ENCODE assay signal across 12 mouse cellular contexts in the genomic region with DNA sequence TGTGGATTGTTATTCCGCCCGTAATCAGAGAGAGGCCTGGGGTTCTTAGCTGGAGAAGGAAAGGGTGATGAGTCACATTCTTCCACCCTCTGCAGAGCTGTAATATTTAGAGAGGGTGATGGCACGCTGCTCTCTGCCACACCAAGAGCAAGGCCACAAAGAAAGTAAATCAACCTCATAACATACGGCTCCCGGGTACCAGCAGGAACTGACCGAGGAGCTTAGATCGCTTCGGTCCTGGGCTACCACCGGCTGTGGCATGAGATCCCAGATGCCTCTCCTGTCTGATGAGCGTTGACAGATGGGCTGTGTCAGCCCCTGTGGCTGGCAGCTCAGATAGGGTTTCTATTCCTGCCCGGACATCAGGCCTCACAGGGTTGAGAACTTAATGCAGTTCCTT.
DNase-seq lines count a peak whose midpoint lies in the region; ATAC-seq and TF ChIP-seq lines count a peak whose summit lies in the region.
"Had no signal": no experiment of that assay in that cellular context is flagged by ENCODE, and none has a peak within 500 bp of the region (broad histone marks: within the 10 kb centered on the region; RNA-seq: fewer than 3 reads in every experiment).

No protein-coding gene starts in this region.

- no peak overlapping the region for H3K9ac ChIP-seq in heart, embryonic 15.5 days
- H3K9ac ChIP-seq: forebrain, embryonic 13.5 days; liver, embryonic 12.5 days; stomach, embryonic 15.5 days had no signal

- no peak for TF ChIP-seq CTCF in C2C12 (IDR thresholded peaks at IDR 0.05; ENCODE audit: control insufficient read depth, insufficient read depth, insufficient read length)

- no peaks in the 10 kb centered on the region for H3K27me3 ChIP-seq in C2C12 (ENCODE audit: control insufficient read depth, insufficient read depth, insufficient read length)
- no peaks in the 10 kb centered on the region for H3K27me3 ChIP-seq in heart, embryonic 15.5 days
- H3K27me3 ChIP-seq: forebrain, embryonic 13.5 days; stomach, embryonic 15.5 days had no signal

- peak overlapping the region; percentile 36 for H3K4me2 ChIP-seq in heart, embryonic 15.5 days
- H3K4me2 ChIP-seq: forebrain, embryonic 13.5 days; liver, embryonic 12.5 days; stomach, embryonic 15.5 days had no signal

- no peaks in the 10 kb centered on the region for H3K79me3 ChIP-seq in C2C12 (ENCODE audit: low read depth)

- H3K4me1 ChIP-seq in heart, embryonic 15.5 days (replicated peaks) = peaks cover 65% of the 10 kb centered on the region
- H3K4me1 ChIP-seq: liver, embryonic 12.5 days; stomach, embryonic 15.5 days had no signal

- no peak overlapping the region for H3ac ChIP-seq in C2C12 (ENCODE audit: control insufficient read depth, insufficient read length, low read depth)

- no peaks in the 10 kb centered on the region for H3K79me2 ChIP-seq in C2C12 (ENCODE audit: control insufficient read depth, insufficient read depth)

- peak; percentile 73 for ATAC-seq in heart, embryonic 15.5 days (replicated peaks; ENCODE audit: insufficient number of reproducible peaks, insufficient read depth, low FRiP score, low read depth)
- ATAC-seq: forebrain, embryonic 13.5 days; intestine, postnatal 0 days; liver, embryonic 12.5 days had no signal

- H3K27ac ChIP-seq in heart, embryonic 15.5 days = peak overlapping the region; percentile 89
- H3K27ac ChIP-seq: forebrain, embryonic 13.5 days; liver, embryonic 12.5 days; stomach, embryonic 15.5 days had no signal

- peak; percentile 95 for DNase-seq in heart, adult 11 months
- no peak for DNase-seq in heart, postnatal 25 days (ENCODE audit: low spot score)
- peak; percentile 41 for DNase-seq in adrenal gland, postnatal 14 days
- DNase-seq in natural killer cell, adult 2 months (ENCODE audit: low spot score in 2 of 2) = no peak
- no peak for DNase-seq in thymus, postnatal 4 days
- DNase-seq: lung, postnatal 4 days had no signal

- no peaks in the 10 kb centered on the region for H3K9me3 ChIP-seq in heart, embryonic 15.5 days (replicated peaks)
- H3K9me3 ChIP-seq: forebrain, embryonic 13.5 days; liver, embryonic 12.5 days; stomach, embryonic 15.5 days had no signal

- intact Hi-C loops in heart, postnatal 25 days (cut with DNase I) = no loop called here

- no peak overlapping the region for H3K4me3 ChIP-seq in C2C12 (ENCODE audit: insufficient read depth, poor library complexity, severe bottlenecking)
- H3K4me3 ChIP-seq in heart, embryonic 15.5 days = no peak overlapping the region
- H3K4me3 ChIP-seq: forebrain, embryonic 13.5 days; liver, embryonic 12.5 days; stomach, embryonic 15.5 days had no signal

- no peaks in the 10 kb centered on the region for H3K36me3 ChIP-seq in C2C12 (ENCODE audit: control insufficient read depth, insufficient read depth)
- H3K36me3 ChIP-seq in heart, embryonic 15.5 days = no peaks in the 10 kb centered on the region
- H3K36me3 ChIP-seq: liver, embryonic 12.5 days; stomach, embryonic 15.5 days had no signal

- 21% methylated on average over 11 of the region's 11 CpGs for WGBS in heart, embryonic 15.5 days

TF ChIP-seq in C2C12, 6 proteins besides CTCF, POLR2A, EP300 and RAD21:
- TF ChIP-seq MYOD1 (IDR thresholded peaks at IDR 0.05; ENCODE audit: control insufficient read depth, insufficient read length, low read depth) = peak; percentile 31
- TF ChIP-seq MYOG (IDR thresholded peaks at IDR 0.05; ENCODE audit: control insufficient read depth, extremely low read depth, insufficient read length) = no peak

Comparison
In these comparisons a context has a peak if more than half of its experiments do, and no peak if none do; other contexts are left out.
1. DNase-seq: peak in heart, adult 11 months (single experiment) and adrenal gland, postnatal 14 days (single experiment); none in heart, postnatal 25 days (single experiment), natural killer cell, adult 2 months (0 of 2) and thymus, postnatal 4 days (single experiment).